Mouse (Mus musculus): Measurements from ENCODE around the gene Sirt4. TPM values are rescaled to one million over a fixed set of nuclear protein-coding genes. Genes with fewer than 3 reads are reported as not detected.
A peak's percentile ranks its signal among the peaks of the same experiment; 100 is the strongest.

The Sirt4 gene
- polyA plus RNA-seq (2015; fragmentation: Nextera tagmentation; extraction: Ambion mirVana): 21.7 and 26.6 TPM in 2 replicates

- peak within 1 kb of the TSS; percentile 71 for H3K4me2 ChIP-seq
- peak within 1 kb of the TSS; percentile 86 for H3K27ac ChIP-seq
- ATAC-seq (ENCODE audit: insufficient read depth, low FRiP score, low read depth): peak; percentile 79
These were observed at the start of gene Sirt4 for GRCm38 (mm10) chr5:115483947-115484920. Gene Sirt4, minus strand, starts transcription at chr5:115484725.

GRCm38 (mm10) chr5:115531671-115532270 is 47.2 kb upstream of the Sirt4 start:
- WGBS: 20% methylated on average over 18 of the region's 18 CpGs
- peak; percentile 75 for ATAC-seq (ENCODE audit: insufficient read depth, low FRiP score, low read depth)
- 0 out of 2 replicates have a peak overlapping the region, but pooled peaks have one; percentile 8 for H3K4me3 ChIP-seq (replicated peaks)
- H3K36me3 ChIP-seq: no peaks in the 10 kb centered on the region
- no peaks in the 10 kb centered on the region for H3K27me3 ChIP-seq (replicated peaks)
- no peak overlapping the region for H3K9ac ChIP-seq
- peak overlapping the region; percentile 39 for H3K4me2 ChIP-seq
- H3K4me1 ChIP-seq: peaks cover 74% of the 10 kb centered on the region
- H3K27ac ChIP-seq: peak overlapping the region; percentile 88
- no peaks in the 10 kb centered on the region for H3K9me3 ChIP-seq

More at GRCm38 (mm10) chr5:115483947-115484920, at the start of gene Sirt4:
- Histone ChIP-seq H3K4me1 (peaks cover 16% of the 10 kb centered on the region; the same call in 1 of the 2 replicates), H3K9ac (peak within 1 kb of the TSS; percentile 50), H3K27me3 (replicated peaks) (no peaks in the 10 kb centered on the region), H3K9me3 (no peaks in the 10 kb centered on the region), H3K4me3 (replicated peaks) (peak within 1 kb of the TSS; percentile 53), H3K36me3 (0 out of 2 replicates have a peak, but pooled peaks cover 6% of the 10 kb centered on the region)
- 5% methylated on average over 30 of the region's 30 CpGs for WGBS

- WGBS: 54% methylated on average over 8 of the region's 8 CpGs
- no peaks in the 10 kb centered on the region for H3K9me3 ChIP-seq
- H3K9ac ChIP-seq: no peak overlapping the region
- H3K36me3 ChIP-seq: no peaks in the 10 kb centered on the region
- H3K4me1 ChIP-seq: peaks cover 77% of the 10 kb centered on the region
- H3K27ac ChIP-seq: peak overlapping the region; percentile 88
- ATAC-seq (ENCODE audit: insufficient read depth, low FRiP score, low read depth): no peak
- no peaks in the 10 kb centered on the region for H3K27me3 ChIP-seq (replicated peaks)
- H3K4me3 ChIP-seq (replicated peaks): no peak overlapping the region
- 0 out of 2 replicates have a peak overlapping the region, but pooled peaks have one; percentile 11 for H3K4me2 ChIP-seq
These were observed 45.9 kb upstream of the Sirt4 start for GRCm38 (mm10) chr5:115530447-115530809.

- Histone ChIP-seq H3K4me1 (peaks cover 75% of the 10 kb centered on the region), H3K9me3 (no peaks in the 10 kb centered on the region), H3K4me2 (peak overlapping the region; percentile 11; the same call in 1 of the 2 replicates), H3K27me3 (replicated peaks) (no peaks in the 10 kb centered on the region), H3K4me3 (replicated peaks) (no peak overlapping the region), H3K36me3 (no peaks in the 10 kb centered on the region), H3K9ac (no peak overlapping the region), H3K27ac (peak overlapping the region; percentile 88)
- WGBS: 47% methylated on average over 7 of the region's 7 CpGs
- no peak for ATAC-seq (ENCODE audit: insufficient read depth, low FRiP score, low read depth)
These were observed 45.4 kb upstream of the Sirt4 start for GRCm38 (mm10) chr5:115529742-115530446.

GRCm38 (mm10) chr5:115529364-115529741 is 44.8 kb upstream of the Sirt4 start:
- ATAC-seq (ENCODE audit: insufficient read depth, low FRiP score, low read depth): no peak
- H3K9me3 ChIP-seq: no peaks in the 10 kb centered on the region
- peak overlapping the region; percentile 11; the same call in 1 of the 2 replicates for H3K4me2 ChIP-seq
- peak overlapping the region; percentile 88 for H3K27ac ChIP-seq
- 35% methylated on average over 8 of the region's 8 CpGs for WGBS
- no peaks in the 10 kb centered on the region for H3K36me3 ChIP-seq
- no peaks in the 10 kb centered on the region for H3K27me3 ChIP-seq (replicated peaks)
- no peak overlapping the region for H3K9ac ChIP-seq
- H3K4me1 ChIP-seq: peaks cover 75% of the 10 kb centered on the region
- H3K4me3 ChIP-seq (replicated peaks): no peak overlapping the region

GRCm38 (mm10) chr5:115528128-115528527 is 43.6 kb upstream of the Sirt4 start:
- ATAC-seq (ENCODE audit: insufficient read depth, low FRiP score, low read depth): no peak
- Histone ChIP-seq H3K9me3 (no peaks in the 10 kb centered on the region), H3K36me3 (no peaks in the 10 kb centered on the region), H3K4me3 (replicated peaks) (no peak overlapping the region), H3K9ac (no peak overlapping the region), H3K4me1 (peaks cover 72% of the 10 kb centered on the region), H3K4me2 (no peak overlapping the region), H3K27me3 (replicated peaks) (no peaks in the 10 kb centered on the region), H3K27ac (no peak overlapping the region)
- 65% methylated on average over 5 of the region's 5 CpGs for WGBS

- peaks cover 72% of the 10 kb centered on the region for H3K4me1 ChIP-seq
- no peak overlapping the region for H3K4me2 ChIP-seq
- H3K27ac ChIP-seq: peak overlapping the region; percentile 49; the same call in 1 of the 2 replicates
- WGBS: 91% methylated on average over 17 of the region's 17 CpGs
- no peaks in the 10 kb centered on the region for H3K9me3 ChIP-seq
- ATAC-seq (ENCODE audit: insufficient read depth, low FRiP score, low read depth): no peak
- no peaks in the 10 kb centered on the region for H3K36me3 ChIP-seq
- H3K27me3 ChIP-seq (replicated peaks): no peaks in the 10 kb centered on the region
- no peak overlapping the region for H3K4me3 ChIP-seq (replicated peaks)
- H3K9ac ChIP-seq: no peak overlapping the region
These were observed 42.1 kb upstream of the Sirt4 start for GRCm38 (mm10) chr5:115526456-115527202.

GRCm38 (mm10) chr5:115525943-115526342 is 41.4 kb upstream of the Sirt4 start:
- Histone ChIP-seq H3K27me3 (replicated peaks) (no peaks in the 10 kb centered on the region), H3K27ac (peak overlapping the region; percentile 49), H3K9me3 (no peaks in the 10 kb centered on the region), H3K9ac (no peak overlapping the region), H3K4me1 (peaks cover 71% of the 10 kb centered on the region), H3K4me3 (replicated peaks) (no peak overlapping the region), H3K36me3 (no peaks in the 10 kb centered on the region), H3K4me2 (no peak overlapping the region)
- ATAC-seq (ENCODE audit: insufficient read depth, low FRiP score, low read depth): no peak
- WGBS: 74% methylated on average over 9 of the region's 9 CpGs

DNA sequence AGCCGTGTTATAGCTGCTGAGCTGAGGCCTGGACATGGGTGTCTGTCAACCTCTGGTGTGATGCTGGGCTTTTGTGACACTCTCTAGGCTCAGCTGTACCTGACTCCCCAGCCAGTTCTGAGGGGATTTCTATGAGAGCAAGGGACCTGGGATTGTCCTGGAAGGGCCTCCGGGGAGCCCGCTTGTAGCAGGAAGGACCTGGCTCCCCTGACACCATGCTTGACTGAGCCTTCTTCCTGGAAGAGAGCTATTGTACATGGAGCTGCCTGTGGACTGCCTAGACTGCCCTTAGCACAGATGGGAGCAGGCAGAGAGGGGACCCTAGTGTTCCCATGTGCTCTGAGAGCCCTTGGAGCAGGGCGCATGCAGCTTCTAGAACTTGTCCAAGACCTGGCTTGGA is 40.9 kb upstream of the Sirt4 start:
- Histone ChIP-seq H3K27me3 (replicated peaks) (no peaks in the 10 kb centered on the region), H3K4me1 (peaks cover 71% of the 10 kb centered on the region), H3K4me2 (no peak overlapping the region), H3K9me3 (no peaks in the 10 kb centered on the region), H3K27ac (peak overlapping the region; percentile 49), H3K36me3 (no peaks in the 10 kb centered on the region), H3K4me3 (replicated peaks) (no peak overlapping the region), H3K9ac (no peak overlapping the region)
- WGBS: 91% methylated on average over 4 of the region's 4 CpGs
- ATAC-seq (ENCODE audit: insufficient read depth, low FRiP score, low read depth): no peak

GRCm38 (mm10) chr5:115524471-115524870 is 39.9 kb upstream of the Sirt4 start:
- ATAC-seq (ENCODE audit: insufficient read depth, low FRiP score, low read depth): no peak
- H3K36me3 ChIP-seq: no peaks in the 10 kb centered on the region
- H3K4me3 ChIP-seq (replicated peaks): no peak overlapping the region
- no peaks in the 10 kb centered on the region for H3K27me3 ChIP-seq (replicated peaks)
- H3K9ac ChIP-seq: no peak overlapping the region
- 45% methylated on average over 12 of the region's 12 CpGs for WGBS
- peaks cover 67% of the 10 kb centered on the region for H3K4me1 ChIP-seq
- no peaks in the 10 kb centered on the region for H3K9me3 ChIP-seq
- H3K27ac ChIP-seq: peak overlapping the region; percentile 59; the same call in 1 of the 2 replicates
- H3K4me2 ChIP-seq: peak overlapping the region; percentile 35

DNA sequence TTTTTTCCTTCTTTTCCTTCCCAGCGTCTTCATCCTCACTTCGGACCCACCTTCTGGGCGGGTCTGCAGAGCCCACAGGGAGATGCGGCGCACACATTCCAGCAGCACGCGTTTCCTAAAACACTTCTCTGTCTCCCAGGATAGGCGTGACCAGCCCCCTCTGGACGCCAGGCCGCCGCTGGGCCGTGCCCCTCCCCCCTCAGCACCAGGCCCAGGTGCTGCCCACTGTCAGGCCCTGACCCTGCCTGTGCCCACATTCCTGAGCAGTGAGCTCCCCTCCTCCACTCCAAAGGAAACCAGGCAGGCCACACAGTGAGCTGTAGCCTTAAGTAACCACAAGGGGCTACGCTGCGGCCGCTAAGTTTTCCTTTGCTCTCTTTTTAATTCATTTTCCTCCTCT is 39.4 kb upstream of the Sirt4 start:
- ATAC-seq (ENCODE audit: insufficient read depth, low FRiP score, low read depth): no peak
- Histone ChIP-seq H3K36me3 (no peaks in the 10 kb centered on the region), H3K4me1 (peaks cover 62% of the 10 kb centered on the region), H3K9me3 (no peaks in the 10 kb centered on the region), H3K27me3 (replicated peaks) (no peaks in the 10 kb centered on the region), H3K27ac (peak overlapping the region; percentile 59; the same call in 1 of the 2 replicates), H3K9ac (no peak overlapping the region), H3K4me2 (peak overlapping the region; percentile 35), H3K4me3 (replicated peaks) (no peak overlapping the region)
- WGBS: 13% methylated on average over 15 of the region's 15 CpGs

Measured in stomach, embryonic 15.5 days (tissue).